Mouse (Mus musculus) heart, postnatal 0 days (tissue): ENCODE data around the gene Thap8.

Source experiments
- CTCF ChIP-seq: IDR thresholded peaks from 2 replicates; pipeline ENCODE4 v1.5.1; 2016; ENCODE audit warnings: antibody characterized with exemption, control low read depth, low read depth
- EP300 ChIP-seq: IDR thresholded peaks from 2 replicates; pipeline ENCODE4 v1.6.1; 2016; ENCODE audit warnings: antibody characterized with exemption, low read depth

GRCm38 (mm10) chr7:30327140-30327539 is 47.2 kb downstream of the Thap8 start:
- TF ChIP-seq EP300 (no peak), CTCF (no peak)
